Mouse (Mus musculus) CH12F3 (cell line): Measurements from ENCODE around the gene Dok7.

Experiments used
- in situ Hi-C: fragments of 300-500 bp; cut with MboI; formaldehyde crosslinking; loops from 2 replicates; pipeline ENCODE4 v1.14.3; 2020; ENCODE audit warnings: low sequenced_read_pairs

Dok7 gene

DNA sequence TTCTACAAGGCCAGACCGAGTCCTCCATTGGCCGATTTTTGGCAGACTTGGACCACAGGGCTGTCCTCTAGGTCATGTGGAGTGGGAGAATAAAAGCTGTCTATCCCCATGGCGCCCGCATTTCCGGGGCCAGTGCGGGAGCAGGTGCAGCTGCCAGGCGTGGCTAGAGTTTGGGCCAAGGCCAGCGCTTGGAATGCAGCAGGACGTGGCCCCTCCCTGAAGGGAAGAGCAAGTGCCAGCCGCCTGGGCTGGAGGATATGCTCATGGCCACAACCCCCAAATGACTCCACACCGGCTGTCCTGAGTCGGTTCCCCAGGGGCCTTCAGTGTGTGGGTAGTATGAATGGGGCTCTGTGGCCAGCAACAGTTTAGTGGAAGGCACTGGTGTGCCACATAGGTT lies 1.5 kb upstream of the Dok7 start:
- in situ Hi-C loops: no loop called here

DNA sequence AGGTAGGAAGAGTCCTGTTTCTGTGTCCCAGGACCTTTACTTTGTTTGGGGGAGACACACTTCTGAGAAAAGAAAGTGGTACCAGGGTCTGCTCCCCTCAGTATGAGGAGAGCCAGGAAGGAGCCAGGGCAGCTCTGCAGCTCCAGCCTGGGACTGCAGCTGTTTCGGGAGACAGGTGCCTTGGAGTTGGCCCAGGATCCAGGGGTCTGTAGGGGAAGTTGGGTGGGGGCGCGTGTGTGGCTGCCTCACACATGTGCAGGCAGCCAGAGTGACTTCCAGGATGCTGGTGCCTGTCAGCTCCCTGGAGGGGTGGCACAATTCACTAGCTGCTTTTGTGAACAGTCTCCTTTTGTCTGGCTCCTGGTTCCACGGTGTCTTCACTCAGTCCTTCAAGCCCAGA lies 1.0 kb downstream of the Dok7 start:
- in situ Hi-C loops: no loop called here

DNA sequence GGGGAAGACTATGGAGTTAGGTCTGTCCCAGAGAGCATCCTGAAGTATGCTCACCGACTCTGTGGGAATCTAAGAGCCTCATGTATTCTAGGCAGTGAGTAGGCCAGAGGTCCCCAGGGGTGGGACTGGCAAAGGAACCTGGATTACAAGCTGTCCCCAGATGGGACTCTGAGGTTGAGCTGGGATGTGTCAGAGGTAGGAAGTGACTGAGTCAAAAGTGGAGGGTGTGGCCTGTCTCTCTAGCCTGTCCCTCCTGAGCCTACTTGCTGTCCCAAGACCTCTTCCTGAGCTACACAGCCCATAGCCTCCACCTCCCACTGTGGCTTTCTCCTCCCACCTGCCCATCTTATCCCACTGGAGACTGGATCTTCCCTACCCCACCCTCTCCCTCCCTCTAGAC lies 1.6 kb downstream of the Dok7 start:
- in situ Hi-C loops: no loop called here

DNA sequence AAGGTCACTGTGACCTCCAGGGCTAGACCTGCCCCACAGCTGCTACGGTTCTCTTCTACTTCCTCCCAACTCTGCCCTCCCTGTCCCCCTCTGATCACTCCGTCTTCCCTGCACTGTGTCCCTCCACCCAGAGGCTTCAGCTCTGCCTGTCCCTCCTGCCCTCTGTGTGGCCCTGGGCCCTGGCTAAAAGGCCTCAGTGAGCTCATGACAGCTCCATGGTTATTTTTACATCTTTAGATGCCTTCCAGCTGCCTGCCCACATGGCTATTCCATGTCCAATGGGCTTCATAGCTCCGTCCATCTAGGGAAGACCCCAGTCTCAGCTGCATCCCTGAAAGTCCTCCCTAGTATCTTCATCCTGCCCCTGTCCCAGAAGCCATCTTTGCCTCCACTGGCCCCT lies 3.5 kb downstream of the Dok7 start:
- in situ Hi-C loops: no loop called here

DNA sequence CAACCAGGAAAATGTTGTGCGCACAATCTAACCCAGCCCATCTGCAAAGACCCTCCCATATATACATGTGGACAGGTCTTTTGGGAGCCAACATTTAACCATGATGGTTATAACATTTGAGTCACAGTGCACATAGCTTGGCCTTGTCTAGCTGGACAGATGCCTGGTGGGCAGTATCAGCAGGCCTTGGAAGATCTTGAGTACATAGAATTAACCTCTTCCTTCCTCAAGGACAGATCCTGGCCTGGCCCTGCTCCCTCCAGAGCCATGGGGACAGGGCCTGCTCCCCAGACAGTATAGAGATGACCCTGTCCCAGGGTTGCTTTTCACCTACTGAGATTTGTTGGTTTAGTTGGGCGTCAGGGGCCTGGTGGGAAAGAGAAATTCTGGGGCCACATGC lies 13.3 kb downstream of the Dok7 start:
- in situ Hi-C loops: no loop called here

DNA sequence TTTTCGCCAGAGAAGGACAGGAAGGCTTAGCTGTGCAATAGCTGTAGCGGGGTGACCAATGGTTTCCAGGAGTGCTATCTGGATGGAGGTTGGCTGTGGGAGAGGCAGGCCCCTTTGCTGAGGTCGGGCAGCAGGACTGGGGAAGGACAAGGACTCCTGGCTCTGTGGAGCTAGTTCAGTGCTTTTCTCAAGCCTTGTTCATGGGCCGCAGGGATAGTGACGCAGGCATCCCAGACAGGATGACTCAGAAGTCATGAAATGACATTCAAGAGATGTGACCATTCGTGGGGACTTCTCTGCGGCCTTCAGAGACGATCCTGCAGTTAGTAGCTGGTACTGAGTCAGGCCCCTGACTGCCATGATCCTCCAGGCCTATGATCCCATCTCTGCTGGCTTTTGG lies 13.7 kb downstream of the Dok7 start:
- in situ Hi-C loops: no loop called here

DNA sequence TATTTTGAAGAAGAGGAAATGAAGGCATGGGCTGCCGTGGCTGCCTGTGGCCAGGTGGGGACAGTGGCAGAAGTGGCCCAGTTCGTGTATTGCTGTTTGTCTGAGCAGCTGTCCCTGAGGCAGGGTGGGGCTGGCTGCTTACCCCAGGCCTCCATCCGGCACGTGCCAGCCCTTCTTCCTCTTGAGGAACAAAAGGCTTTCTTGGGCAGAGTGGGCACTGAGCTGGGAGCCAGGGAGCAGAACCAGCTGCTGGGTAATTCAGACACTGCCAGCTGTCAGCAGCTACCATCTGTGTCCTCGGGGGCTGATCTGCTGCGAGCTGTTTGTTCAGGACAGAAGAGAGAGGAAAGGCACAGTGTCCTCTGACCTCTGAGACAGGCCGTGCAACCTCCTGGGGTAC lies 14.4 kb downstream of the Dok7 start:
- in situ Hi-C loops: no loop called here

DNA sequence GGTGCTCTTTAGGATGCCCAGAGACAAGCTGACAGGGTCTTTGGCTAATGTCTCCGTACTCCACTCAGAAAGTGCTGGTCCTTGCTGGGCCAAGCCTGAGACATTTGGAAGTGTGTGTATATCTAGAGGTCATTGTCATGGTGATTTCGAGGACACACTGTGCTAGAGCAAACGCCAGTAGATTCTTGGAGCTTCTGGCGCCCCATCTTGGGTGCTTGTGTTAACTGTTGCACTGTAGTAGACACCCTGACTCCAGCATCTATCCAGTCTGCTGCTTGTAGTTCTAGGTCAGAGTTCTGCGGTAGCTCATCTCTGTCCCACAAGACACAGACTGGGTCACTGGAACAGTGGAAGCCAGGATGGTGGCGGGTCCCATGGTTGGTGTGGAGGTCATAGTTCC lies 15.3 kb downstream of the Dok7 start:
- in situ Hi-C loops: no loop called here

DNA sequence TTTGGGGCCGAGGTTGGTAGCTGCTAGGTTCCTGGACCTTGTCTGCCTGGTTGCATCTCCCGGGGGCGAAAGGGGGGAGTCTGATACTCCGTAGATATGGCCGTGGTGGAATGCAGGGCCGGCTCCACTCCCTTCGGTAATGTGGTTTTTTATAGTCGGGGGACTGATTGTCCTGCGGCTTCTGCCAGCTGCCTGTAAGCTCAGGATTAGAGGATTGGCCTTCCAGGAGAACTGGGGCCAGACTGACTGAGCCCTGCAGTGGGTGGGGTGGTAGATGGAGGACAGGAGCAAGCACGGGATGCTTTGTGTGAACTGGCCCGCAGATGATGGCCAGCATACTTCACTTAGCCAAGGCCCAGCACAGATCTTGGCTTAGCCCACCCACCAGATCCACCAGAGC lies 16.7 kb downstream of the Dok7 start:
- in situ Hi-C loops: no loop called here

DNA sequence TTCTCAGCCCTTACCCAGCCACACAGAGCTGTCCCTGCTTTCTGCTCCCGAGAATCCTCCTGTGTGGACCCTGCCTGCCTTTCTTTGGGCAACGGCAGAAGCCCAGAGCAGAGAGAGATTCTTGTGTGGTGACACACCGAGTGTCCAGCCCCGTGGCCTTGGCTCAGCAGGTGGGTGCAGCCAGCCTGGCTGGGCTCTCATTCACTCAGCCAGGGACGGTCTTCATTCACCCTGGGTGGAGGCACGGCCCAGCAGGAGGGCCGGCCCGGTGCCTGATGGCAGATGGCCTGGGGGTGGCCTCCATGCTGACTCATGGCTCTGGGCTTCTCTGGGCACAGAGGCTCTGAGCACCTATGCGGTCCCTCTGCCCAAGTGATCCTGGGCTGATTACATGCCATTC lies 17.4 kb downstream of the Dok7 start:
- in situ Hi-C loops: no loop called here

DNA sequence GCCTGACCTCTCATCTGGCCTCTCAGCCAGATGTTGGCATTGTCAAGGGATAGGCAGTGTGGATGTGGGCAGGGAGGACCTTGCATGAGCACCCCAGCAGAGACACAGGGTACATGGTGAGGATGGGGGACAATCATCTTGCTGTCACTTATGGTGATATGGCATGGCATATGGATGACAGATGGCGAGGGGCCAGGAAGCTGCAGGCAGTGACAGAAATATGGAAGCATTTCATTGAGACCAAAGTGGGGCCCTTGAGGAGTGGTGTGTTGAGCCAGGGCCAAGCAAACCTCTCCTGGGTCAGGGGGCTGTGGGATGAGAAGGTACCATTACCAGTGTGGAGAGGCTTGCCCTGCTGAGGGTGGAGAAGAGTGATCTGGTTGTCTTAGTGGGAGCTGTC lies 19.8 kb downstream of the Dok7 start:
- in situ Hi-C loops: no loop called here

DNA sequence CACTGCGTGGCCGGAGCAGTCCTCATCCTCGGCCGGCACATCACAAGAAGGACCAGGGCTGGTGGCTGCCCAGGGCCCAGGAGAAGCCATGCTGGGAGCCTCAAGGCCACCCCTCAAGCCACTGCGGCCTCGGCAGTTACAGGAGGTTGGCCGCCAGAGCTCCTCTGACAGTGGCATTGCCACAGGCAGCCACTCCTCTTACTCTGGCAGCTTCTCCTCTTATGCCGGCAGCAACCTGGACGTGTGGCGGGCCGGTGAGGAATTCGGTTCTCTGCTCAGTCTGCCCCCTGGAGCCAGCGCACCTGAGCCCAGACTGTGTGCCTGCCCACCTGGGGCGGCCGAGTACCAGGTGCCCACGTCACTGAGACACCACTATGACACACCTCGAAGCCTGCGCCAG lies 22.5 kb downstream of the Dok7 start:
- in situ Hi-C loops: no loop called here

DNA sequence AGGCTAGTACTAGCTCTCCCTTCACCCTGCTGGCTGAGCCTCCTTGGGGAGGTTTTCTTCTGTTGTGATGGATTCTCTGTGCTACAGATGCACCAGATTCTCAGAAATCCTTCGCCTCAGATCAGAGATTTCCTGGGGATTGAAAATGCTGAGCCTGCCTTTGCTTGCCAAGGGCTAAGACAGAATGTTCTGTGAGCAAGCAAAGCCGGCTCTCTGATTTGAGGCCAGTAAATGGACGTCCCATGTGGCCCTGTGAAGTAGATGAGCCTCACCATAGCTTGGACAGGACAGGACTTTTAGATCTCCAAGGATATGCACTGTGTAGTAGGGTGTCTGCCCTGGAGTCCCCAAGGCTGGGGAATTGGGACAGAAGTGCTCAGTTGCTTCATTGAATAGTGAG lies 28.3 kb downstream of the Dok7 start:
- in situ Hi-C loops: no loop called here

DNA sequence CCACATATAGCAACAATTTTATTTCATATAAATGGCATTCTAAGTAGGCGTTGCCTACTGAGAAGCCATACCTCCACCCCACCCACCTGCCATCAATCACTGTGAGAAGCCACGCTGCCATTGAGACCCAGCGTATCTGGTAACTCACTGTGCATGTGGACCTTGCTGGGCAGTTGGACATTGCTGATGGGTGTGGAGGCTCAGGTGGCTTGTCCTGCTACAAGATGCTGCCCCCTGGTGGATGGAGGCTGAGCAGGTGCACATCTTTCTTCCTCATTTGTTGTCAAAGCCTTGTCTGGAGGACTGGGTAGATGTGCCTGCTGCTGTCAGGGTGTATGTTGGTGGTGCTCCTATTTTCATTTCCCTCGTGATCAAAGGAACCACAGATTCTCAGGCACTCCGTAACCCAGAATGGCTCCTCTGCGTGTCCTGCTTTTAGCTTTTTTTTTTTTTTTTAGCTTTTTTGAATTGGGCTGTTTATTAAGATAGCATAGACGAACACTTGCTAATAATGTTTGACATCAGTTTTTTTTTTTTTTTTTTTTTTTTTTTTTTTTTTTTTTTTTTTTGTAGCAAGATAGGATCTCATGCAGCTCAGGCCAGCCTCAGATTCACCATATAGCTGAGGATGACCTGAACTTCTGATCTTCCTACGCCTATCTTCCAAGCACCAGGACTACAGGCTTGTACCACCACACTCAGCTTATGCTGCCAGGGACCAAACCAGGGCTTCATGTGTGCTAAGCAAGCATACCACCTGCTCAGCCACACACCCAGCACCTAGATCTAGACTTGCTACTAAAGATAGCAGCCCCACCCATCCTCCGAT lies 32.4 kb downstream of the Dok7 start:
- in situ Hi-C loops: no loop called here

DNA sequence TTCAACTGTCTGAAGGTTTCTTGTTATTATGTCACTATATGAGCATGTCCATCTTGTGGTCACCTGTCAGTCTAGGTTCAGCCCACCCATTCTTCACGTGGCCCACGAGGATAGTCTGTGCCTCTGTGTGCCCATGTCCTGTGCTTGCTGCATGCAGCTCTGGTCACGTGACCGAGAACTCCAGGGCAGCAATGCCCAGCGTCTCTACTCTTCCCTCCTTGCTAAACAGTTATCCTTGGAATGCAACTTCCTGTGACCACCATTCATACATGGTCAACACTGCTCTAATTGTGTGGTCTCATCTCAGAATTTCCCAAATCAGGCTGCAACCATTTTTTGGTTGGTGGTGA lies 33.0 kb downstream of the Dok7 start:
- in situ Hi-C loops: no loop called here

DNA sequence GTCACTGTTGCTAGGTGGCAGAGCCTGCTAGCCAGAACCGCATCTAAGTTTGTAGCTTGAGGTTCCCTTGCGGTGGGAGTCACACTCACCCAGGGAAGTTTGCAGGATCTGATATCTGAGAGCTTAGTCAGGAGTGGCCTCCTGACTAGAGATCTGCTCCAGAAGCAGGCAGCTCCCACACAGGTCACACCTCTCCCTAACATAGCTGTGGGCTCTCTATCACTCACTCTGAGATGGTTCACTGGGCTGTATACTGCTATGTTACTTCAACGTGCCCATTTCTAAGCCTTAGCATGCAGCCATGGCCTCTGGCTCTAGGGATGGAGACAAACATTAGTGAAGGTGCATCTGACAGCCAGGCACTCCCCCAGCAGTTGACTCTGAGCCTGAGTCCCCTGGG lies 35.1 kb downstream of the Dok7 start:
- in situ Hi-C loops: no loop called here

DNA sequence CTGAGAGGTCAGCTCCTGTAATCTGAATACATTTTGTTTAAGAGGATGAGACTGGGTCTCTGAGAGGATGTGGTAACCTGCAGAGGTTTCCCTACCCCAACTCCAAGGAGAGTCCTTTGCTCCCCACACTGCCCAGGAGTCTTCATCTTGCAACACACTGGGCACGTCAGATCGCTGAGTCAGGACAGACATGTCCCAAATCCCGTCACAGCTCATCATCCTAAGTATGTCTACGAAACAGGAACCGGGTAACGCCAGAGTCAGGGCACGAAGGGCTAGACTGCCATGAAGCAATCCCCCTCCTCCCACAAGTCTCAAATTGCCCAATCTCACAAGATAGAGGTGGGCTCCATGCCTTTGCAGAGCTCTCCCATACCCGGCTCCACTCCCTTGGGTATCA lies 46.5 kb downstream of the Dok7 start:
- in situ Hi-C loops: no loop called here

DNA sequence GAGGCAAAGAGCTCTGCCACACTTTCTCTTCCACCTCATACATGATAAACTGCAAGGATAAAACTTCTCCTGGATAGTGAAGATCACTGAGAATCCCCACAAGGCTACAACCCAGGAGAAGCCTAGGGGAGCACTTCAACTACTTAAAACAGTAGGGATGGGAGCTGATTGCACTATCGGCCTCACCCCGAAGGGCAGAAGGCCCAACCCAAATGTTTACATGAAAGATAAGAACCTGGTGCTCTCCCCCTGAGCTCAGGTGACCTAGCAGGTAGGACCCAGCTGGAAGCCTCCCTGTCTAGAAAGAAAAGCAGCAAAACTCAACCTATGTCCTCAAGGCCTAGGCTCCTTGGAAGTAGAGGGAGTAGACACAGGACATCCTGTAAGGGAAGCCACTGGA lies 47.0 kb downstream of the Dok7 start:
- in situ Hi-C loops: no loop called here

DNA sequence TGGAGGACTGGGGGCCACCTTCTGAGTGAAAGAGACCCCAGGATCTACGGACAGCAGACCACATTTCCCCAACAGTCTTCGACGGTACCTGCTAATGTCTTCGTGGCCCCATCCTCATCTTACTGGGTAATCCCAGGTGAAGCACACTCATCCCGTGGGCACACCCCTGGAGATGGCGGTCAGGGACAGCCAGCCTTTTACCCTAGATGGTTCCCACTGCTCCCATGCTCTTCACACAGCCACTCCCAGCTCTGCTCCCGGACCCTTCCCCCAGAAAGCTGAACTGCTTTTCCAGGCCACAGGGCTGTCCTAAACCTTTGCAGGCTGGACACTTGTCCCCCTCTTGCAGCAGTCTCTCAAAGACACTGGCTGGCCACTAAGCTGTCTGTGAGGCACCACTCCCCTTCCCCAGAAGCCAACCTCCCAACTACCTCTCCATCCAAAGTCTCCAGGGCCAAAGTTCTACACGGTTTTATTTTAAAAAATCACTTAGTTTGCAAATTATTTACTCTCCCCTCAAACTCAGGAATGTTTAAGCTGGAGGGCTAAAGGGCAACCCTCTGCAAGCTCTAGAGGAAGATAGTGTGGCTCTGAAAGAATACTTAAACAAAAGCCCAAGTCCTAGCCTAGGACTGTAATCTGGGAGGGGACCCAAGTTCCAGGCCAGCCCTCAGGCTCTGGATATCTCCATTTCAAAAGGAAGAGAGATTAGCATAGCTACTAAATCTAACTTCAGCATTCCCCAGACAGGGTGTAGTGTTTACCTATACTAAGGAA lies 47.8 kb downstream of the Dok7 start:
- in situ Hi-C loops: no loop called here

DNA sequence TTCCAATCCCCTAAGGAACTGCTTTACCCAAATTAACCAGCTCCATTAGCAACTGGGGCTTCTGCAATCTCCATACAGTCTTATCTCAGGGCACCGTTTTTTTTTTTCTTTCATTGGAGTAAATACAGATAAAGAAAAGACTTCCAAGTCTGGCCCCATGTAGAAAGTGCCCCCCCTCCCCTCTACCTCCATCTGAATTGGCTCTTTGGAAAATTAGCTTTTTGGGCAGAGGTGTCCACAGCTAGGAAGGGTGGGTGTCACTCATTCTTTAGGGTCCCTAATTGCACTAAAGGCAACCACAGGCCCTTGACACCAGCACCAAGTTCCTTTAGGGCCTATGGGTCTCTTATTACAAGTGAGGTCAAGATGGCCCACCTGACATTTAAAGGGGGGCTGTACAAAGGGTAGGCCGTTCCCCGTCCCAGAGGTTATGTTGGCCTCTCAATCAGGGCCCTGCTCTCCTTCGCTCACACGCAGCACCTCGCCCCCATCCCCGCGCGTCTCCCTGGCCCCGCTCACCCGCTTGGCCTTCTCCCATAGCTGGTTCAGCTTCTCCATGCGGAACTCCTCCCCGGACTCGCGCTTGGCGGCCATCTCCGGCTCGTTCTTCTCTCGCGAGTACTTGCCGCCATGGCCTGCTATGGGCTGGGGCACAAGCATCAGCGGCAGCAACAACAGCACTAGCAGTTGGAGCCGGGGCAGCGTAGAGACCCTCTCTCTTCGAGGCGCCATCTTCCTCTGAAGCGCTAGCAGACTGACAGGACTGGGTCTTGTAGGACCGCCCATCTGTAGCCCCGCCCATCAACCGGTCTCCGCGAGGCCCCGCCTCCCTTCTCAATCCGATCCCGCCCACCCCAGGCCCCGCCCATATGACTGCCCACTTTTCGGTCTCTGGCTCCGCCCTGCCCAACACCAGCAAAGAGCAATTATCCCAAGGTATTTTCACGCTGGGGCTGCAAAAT lies 48.7 kb downstream of the Dok7 start, which contains the start of gene Lrpap1:
Lrpap1 (minus strand) TSS at position 807 of the 962 bp plus-strand sequence.
- in situ Hi-C loops: no loop called here

DNA sequence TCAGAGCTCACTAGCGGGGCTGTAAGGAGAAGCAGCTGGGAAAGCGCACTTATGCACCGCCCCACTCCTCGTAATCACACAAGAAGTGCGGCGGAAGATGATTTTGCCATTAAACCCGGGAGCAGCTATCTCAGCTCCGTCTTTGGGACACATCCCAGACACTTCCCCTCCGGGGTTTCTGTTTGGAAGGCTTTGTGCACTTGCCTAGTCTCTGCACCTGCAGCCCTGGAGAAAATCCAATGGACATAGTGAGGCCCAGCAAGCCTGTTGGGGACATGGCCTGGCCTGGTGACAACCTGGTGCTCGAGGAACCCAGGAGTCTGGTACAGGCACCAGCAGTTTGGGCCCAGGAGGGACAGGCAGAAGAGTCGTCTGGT lies 49.3 kb downstream of the Dok7 start:
- in situ Hi-C loops: no loop called here
